Mouse (Mus musculus) spleen, adult 10 weeks (tissue): Measurements from ENCODE around the gene Chmp6. TPM values are rescaled to one million over a fixed set of nuclear protein-coding genes. Genes with fewer than 3 reads are reported as not detected.

Experiments
- polyA plus RNA-seq: library from polyadenylated mRNA; stranded (reverse); fragments of 350-450 nt; fragmentation: Illumina TruSeq; extraction: RNeasy Lipid Tissue Mini Kit (QIAGEN cat#74804); gene quantifications from one replicate; pipeline ENCODE4 v1.2.3, GENCODE M21; 2015; ENCODE audit warnings: low replicate concordance; ENCODE audit not compliant: insufficient read depth

The Chmp6 gene
- polyA plus RNA-seq = 18.6 TPM

GRCm38 (mm10) chr11:119913291-119913934 is at the start of gene Chmp6:
Gene Chmp6 (plus strand): TSS chr11:119913441.

GRCm38 (mm10) chr11:119942727-119943427 is 29.6 kb downstream of the Chmp6 start, which contains the start of gene Baiap2:
Gene Baiap2 (plus strand): TSS chr11:119942763.

Other genes starting within 250 kb of the Chmp6 start
- 4.0 TPM for gene Baiap2, start 29.3 kb downstream of the Chmp6 start, polyA plus RNA-seq
- 1.2 TPM for gene Aatk, start 133.7 kb downstream of the Chmp6 start, polyA plus RNA-seq
- gene Cep131, start 173.4 kb downstream of the Chmp6 start, polyA plus RNA-seq = 1.8 TPM
- gene Tepsin, start 185.3 kb downstream of the Chmp6 start, polyA plus RNA-seq = 20.1 TPM
- 4.6 TPM for gene Ndufaf8, start 185.5 kb downstream of the Chmp6 start, polyA plus RNA-seq
- 21.9 TPM for gene Slc38a10, start 237.9 kb downstream of the Chmp6 start, polyA plus RNA-seq